ENCODE assay signal across 7 mouse cellular contexts in genomic region chr5:130221316-130221715, GRCm38 (mm10). TPM values are rescaled to one million over a fixed set of nuclear protein-coding genes. Genes with fewer than 3 reads are reported as not detected.
DNase-seq lines count a peak whose midpoint lies in the region; ATAC-seq and TF ChIP-seq lines count a peak whose summit lies in the region.

No protein-coding gene starts in this region.

- no peak for TF ChIP-seq EP300 in CH12.LX (IDR thresholded peaks at IDR 0.05; ENCODE audit: low read length)

- TF ChIP-seq RAD21 in CH12.LX (IDR thresholded peaks at IDR 0.05; ENCODE audit: low read depth, low read length), result no peak

- WGBS in hindbrain, embryonic 11.5 days, result 52% methylated on average over 2 of the region's 2 CpGs
- WGBS in liver, embryonic 16.5 days (ENCODE audit: insufficient replicate concordance), result 45% methylated on average over 2 of the region's 2 CpGs

- no peak for TF ChIP-seq POLR2A in CH12.LX (IDR thresholded peaks at IDR 0.05; ENCODE audit: low read depth, low read length)

- H3K79me2 ChIP-seq in CH12.LX (replicated peaks; ENCODE audit: control insufficient read depth, extremely low read depth, insufficient read depth, poor library complexity, severe bottlenecking), result peaks cover 42% of the 10 kb centered on the region

- TF ChIP-seq CTCF in CH12.LX (conservative IDR thresholded peaks at IDR 0.05 in 1 of 2, IDR thresholded peaks at IDR 0.05 in 1 of 2; ENCODE audit: low read depth in 2 of 2, low read length in 2 of 2), result no peak

- peak overlapping the region; percentile 88 for H3K9ac ChIP-seq in CH12.LX (ENCODE audit: insufficient read depth, low read depth)
- H3K9ac ChIP-seq in hindbrain, embryonic 11.5 days (ENCODE audit: low read depth, low read length), result peak overlapping the region; percentile 93
- peak overlapping the region; percentile 99 for H3K9ac ChIP-seq in liver, embryonic 16.5 days (ENCODE audit: low read depth, low read length)

- in situ Hi-C loops in CH12.LX (cut with MboI; ENCODE audit: low pct_ligation_motif_present, low pct_unique_long_range_greater_than_20kb, low sequenced_read_pairs), result no loop called here

- H3K4me2 ChIP-seq in CH12.LX (ENCODE audit: insufficient read depth, low read depth, poor library complexity, severe bottlenecking), result peak overlapping the region; percentile 69
- H3K4me2 ChIP-seq in hindbrain, embryonic 11.5 days (replicated peaks; ENCODE audit: low read depth, low read length), result peak overlapping the region; percentile 54
- H3K4me2 ChIP-seq in liver, embryonic 16.5 days (ENCODE audit: low read depth, low read length), result peak overlapping the region; percentile 93

- H3K4me3 ChIP-seq in CH12.LX (replicated peaks in 1 of 3; ENCODE audit: low read depth in 2 of 3, low read length in 2 of 3, poor library complexity in 1 of 3), result peak overlapping the region in 2 of 3 experiments; percentile 78 to 99
- peak overlapping the region; percentile 95 for H3K4me3 ChIP-seq in hindbrain, embryonic 11.5 days (ENCODE audit: low read depth, low read length)
- H3K4me3 ChIP-seq in liver, embryonic 16.5 days (ENCODE audit: low read depth, low read length), result peak overlapping the region; percentile 99

- dilution Hi-C loops in CH12.LX (cut with MboI; ENCODE audit: extremely low pct_ligation_motif_present, extremely low pct_unique_long_range_greater_than_20kb, low sequenced_read_pairs), result no loop called here

- H3K9me3 ChIP-seq in CH12.LX (replicated peaks; ENCODE audit: low read length), result no peaks in the 10 kb centered on the region
- H3K9me3 ChIP-seq in hindbrain, embryonic 11.5 days (ENCODE audit: control insufficient read depth, low read length), result no peaks in the 10 kb centered on the region
- H3K9me3 ChIP-seq in liver, embryonic 16.5 days (replicated peaks; ENCODE audit: control insufficient read depth, low read length), result no peaks in the 10 kb centered on the region

- DNase-seq in 3T3-L1 (ENCODE audit: low read depth, low spot score) (peak; percentile 39), CH12.LX (ENCODE audit: extremely low read depth) (no peak)
- no peak for DNase-seq in hindbrain, embryonic 11.5 days (ENCODE audit: low spot score)
- DNase-seq in cerebellum, postnatal 25 days, result no peak
- no peak for DNase-seq in B cell, adult 2 months
- DNase-seq in left cerebral cortex, postnatal 14 days (ENCODE audit: low spot score in 2 of 2), result no peak

- H3K36me3 ChIP-seq in CH12.LX (replicated peaks in 1 of 2; ENCODE audit: control insufficient read depth in 1 of 2, insufficient read depth in 1 of 2, low read length in 1 of 2), result peaks cover 9 to 21% of the 10 kb centered on the region in 2 experiments
- no peaks in the 10 kb centered on the region for H3K36me3 ChIP-seq in hindbrain, embryonic 11.5 days (ENCODE audit: control insufficient read depth, insufficient read depth, low read length)
- no peaks in the 10 kb centered on the region for H3K36me3 ChIP-seq in liver, embryonic 16.5 days (ENCODE audit: control insufficient read depth, insufficient read depth)

- H3K27ac ChIP-seq in CH12.LX (ENCODE audit: insufficient read depth, low read depth), result no peak overlapping the region
- no peak overlapping the region for H3K27ac ChIP-seq in hindbrain, embryonic 11.5 days (ENCODE audit: low read depth, low read length)
- peak overlapping the region; percentile 86 for H3K27ac ChIP-seq in liver, embryonic 16.5 days (ENCODE audit: low read length)

- intact Hi-C loops in left cerebral cortex, postnatal 14 days (cut with DNase I), result loop anchor here (5.0 kb wide), 1 partner anchor 49 kb away; the partner anchor contains the start of gene Rabgef1

- no peaks in the 10 kb centered on the region for H3K27me3 ChIP-seq in CH12.LX (replicated peaks)
- no peaks in the 10 kb centered on the region for H3K27me3 ChIP-seq in hindbrain, embryonic 11.5 days (ENCODE audit: control insufficient read depth, insufficient read depth, low read length)
- no peaks in the 10 kb centered on the region for H3K27me3 ChIP-seq in liver, embryonic 16.5 days (ENCODE audit: control insufficient read depth, insufficient read depth, low read depth, low read length)

- no peak for ATAC-seq in hindbrain, embryonic 11.5 days (ENCODE audit: low FRiP score)
- no peak for ATAC-seq in liver, embryonic 16.5 days (ENCODE audit: low read depth)

- peaks cover 6 to 30% of the 10 kb centered on the region in 2 experiments for H3K4me1 ChIP-seq in CH12.LX (ENCODE audit: control insufficient read depth in 1 of 2, insufficient read depth in 2 of 2)
- peaks cover 5% of the 10 kb centered on the region for H3K4me1 ChIP-seq in hindbrain, embryonic 11.5 days (replicated peaks; ENCODE audit: control insufficient read depth, insufficient read depth, low read length)
- peaks cover 24% of the 10 kb centered on the region for H3K4me1 ChIP-seq in liver, embryonic 16.5 days (ENCODE audit: control insufficient read depth, low read depth, low read length)

TF ChIP-seq in CH12.LX, 34 proteins besides CTCF, POLR2A, EP300 and RAD21:
- TF ChIP-seq IRF4 (IDR thresholded peaks at IDR 0.05; ENCODE audit: low read depth, low read length) (no peak), ZNF384 (IDR thresholded peaks at IDR 0.05; ENCODE audit: low read depth, low read length) (peak; percentile 55)

RNA-seq across cellular contexts. Expression of gene Tmem248, which starts 4.4 kb away (rescaled TPM):
- 82.9 and 100 TPM in 2 replicates for total RNA-seq in CH12.LX (2012; rRNA removed)
- 72.1 and 77.6 TPM in 2 replicates for total RNA-seq in CH12.LX (2014; rRNA removed)
- 80.9 and 87.7 TPM in 2 replicates for polyA plus RNA-seq in CH12.LX (2012; ENCODE audit: insufficient read length, low read depth)
- polyA plus RNA-seq in hindbrain, embryonic 11.5 days (2014; fragmentation: Nextera tagmentation; extraction: Ambion mirVana), result 28.7 and 29.9 TPM in 2 replicates
- polyA plus RNA-seq in liver, embryonic 16.5 days (2015; fragmentation: Nextera tagmentation; extraction: Ambion mirVana), result 21.8 and 24.0 TPM in 2 replicates
- 10 to 100 TPM; 35.4 to 46.8 TPM for total RNA-seq in left cerebral cortex, postnatal 14 days (2021)

RNA-seq across cellular contexts. Expression of gene Sbds, which starts 34.0 kb away (rescaled TPM):
- total RNA-seq in CH12.LX (2012; rRNA removed), result 37.0 and 48.7 TPM in 2 replicates
- total RNA-seq in CH12.LX (2014; rRNA removed), result 43.9 and 44.0 TPM in 2 replicates
- polyA plus RNA-seq in CH12.LX (2012; ENCODE audit: insufficient read length, low read depth), result 81.2 and 93.2 TPM in 2 replicates
- 75.3 and 76.0 TPM in 2 replicates for polyA plus RNA-seq in hindbrain, embryonic 11.5 days (2014; fragmentation: Nextera tagmentation; extraction: Ambion mirVana)
- polyA plus RNA-seq in liver, embryonic 16.5 days (2015; fragmentation: Nextera tagmentation; extraction: Ambion mirVana), result 45.6 and 50.8 TPM in 2 replicates
- total RNA-seq in left cerebral cortex, postnatal 14 days (2021), result 10 to 100 TPM; 61.0 to 61.4 TPM

RNA-seq across cellular contexts. Expression of gene Tyw1, which starts 34.1 kb away (rescaled TPM):
- total RNA-seq in CH12.LX (2012; rRNA removed) (45.5 and 46.5 TPM in 2 replicates), CH12.LX (2014; rRNA removed) (34.7 and 35.1 TPM in 2 replicates)
- polyA plus RNA-seq in CH12.LX (2012; ENCODE audit: insufficient read length, low read depth), result 34.0 and 37.1 TPM in 2 replicates
- polyA plus RNA-seq in hindbrain, embryonic 11.5 days (2014; fragmentation: Nextera tagmentation; extraction: Ambion mirVana), result 29.1 and 29.9 TPM in 2 replicates
- polyA plus RNA-seq in liver, embryonic 16.5 days (2015; fragmentation: Nextera tagmentation; extraction: Ambion mirVana), result 9.5 and 10.3 TPM in 2 replicates
- 10 to 100 TPM; 15.2 to 17.2 TPM for total RNA-seq in left cerebral cortex, postnatal 14 days (2021)

RNA-seq across cellular contexts. Expression of gene Rabgef1, which starts 49.7 kb away (rescaled TPM):
- total RNA-seq in CH12.LX (2012; rRNA removed) (26.4 and 26.7 TPM in 2 replicates), CH12.LX (2014; rRNA removed) (19.3 and 20.1 TPM in 2 replicates)
- 31.6 and 34.4 TPM in 2 replicates for polyA plus RNA-seq in CH12.LX (2012; ENCODE audit: insufficient read length, low read depth)
- polyA plus RNA-seq in hindbrain, embryonic 11.5 days (2014; fragmentation: Nextera tagmentation; extraction: Ambion mirVana), result 26.2 and 28.6 TPM in 2 replicates
- 20.9 and 23.1 TPM in 2 replicates for polyA plus RNA-seq in liver, embryonic 16.5 days (2015; fragmentation: Nextera tagmentation; extraction: Ambion mirVana)
- total RNA-seq in left cerebral cortex, postnatal 14 days (2021), result 10 to 100 TPM; 43.8 to 47.2 TPM
